Mouse (Mus musculus): ENCODE measurements around the gene Cnnm3.

- TF ChIP-seq POLR2A (IDR thresholded peaks at IDR 0.05; ENCODE audit: extremely low read depth, insufficient read depth, low read length), result peak; percentile 52; the same call in 1 of the 2 replicates
- TF ChIP-seq CTCF (IDR thresholded peaks at IDR 0.05; ENCODE audit: low read depth, low read length), result peak; percentile 67
Measured at GRCm38 (mm10) chr1:36471181-36472105, 40.2 kb upstream of the Cnnm3 start, which contains the start of gene Cnnm4.

Measured in liver, adult 2 months (tissue).